Mouse (Mus musculus) adrenal gland, postnatal 4 days (tissue): ENCODE data around the gene Mon2. TPM values are rescaled to one million over a fixed set of nuclear protein-coding genes. Genes with fewer than 3 reads are reported as not detected.
"Not testable (repeated sequence)": the region's sequence is repeated elsewhere in the genome, so short reads cannot be mapped to it uniquely, and the experiment has no call there.

Source experiments
- DNase-seq, 2 experiments: peaks; one replicate each; pipeline ENCODE4 v3.0.0; 2021 to 2022; ENCODE audit warnings: low spot score in 2 of 2, mixed read lengths in 2 of 2
- total RNA-seq, 2 experiments: library from RNA; stranded (reverse); gene quantifications; 2 replicates each; pipeline ENCODE4 v1.2.3; 2021

Gene Mon2
- total RNA-seq, 2 experiments from 2014 or later = 77.2 to 86.0 TPM

DNA sequence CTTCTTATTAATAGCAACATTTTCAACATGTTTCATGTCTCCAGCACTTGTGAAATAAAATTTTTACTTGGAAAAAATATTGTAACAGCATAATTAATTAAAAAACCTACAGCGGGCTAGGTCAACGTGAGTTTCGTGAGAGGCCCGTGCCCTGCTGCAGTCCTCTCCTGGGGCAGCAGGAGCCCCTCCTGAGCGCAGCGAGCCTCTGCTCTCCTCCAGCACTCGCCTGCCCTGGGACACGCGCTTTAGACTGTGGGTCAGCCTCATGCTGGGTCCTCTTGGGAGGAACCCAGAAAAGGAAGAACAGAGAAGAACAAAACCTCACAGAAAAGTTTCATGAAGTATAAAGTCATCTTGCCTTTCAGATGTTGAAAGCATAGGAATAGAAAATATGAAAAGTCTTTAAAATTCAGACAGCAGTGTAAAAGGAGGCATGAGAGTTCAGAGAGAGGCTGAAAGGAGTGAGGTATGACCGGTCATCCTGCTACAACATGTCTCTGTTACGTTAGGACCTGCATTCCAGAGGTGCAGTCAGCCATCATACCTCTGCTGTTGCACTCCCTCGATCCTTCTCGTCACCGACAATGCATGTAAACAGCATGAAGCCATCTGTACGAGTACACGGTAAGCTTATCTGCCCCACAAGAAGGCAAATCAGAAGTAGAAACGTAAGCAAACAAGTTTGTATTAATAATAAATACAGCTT, 81.8 kb downstream of the Mon2 start:
- no peak for DNase-seq

DNA sequence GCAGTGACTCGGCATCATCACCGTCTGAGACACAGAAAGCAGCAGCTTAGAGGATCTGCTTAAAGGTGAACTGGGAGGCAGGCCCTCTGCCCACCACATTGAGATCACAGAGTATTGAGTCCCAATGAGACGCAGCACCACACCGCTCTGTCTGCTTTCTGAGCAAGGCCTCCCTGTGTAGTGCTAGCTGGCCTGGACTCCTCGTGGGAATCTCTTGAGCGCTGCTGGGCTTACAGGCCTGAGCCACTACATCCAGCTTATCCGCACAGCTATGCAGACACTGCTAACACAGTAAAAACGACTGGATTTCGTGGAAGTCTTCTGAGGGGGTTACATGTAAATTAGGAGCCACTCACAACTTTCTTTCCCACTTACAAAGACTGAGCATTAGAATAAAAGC, 84.7 kb downstream of the Mon2 start:
- no peak for DNase-seq

DNA sequence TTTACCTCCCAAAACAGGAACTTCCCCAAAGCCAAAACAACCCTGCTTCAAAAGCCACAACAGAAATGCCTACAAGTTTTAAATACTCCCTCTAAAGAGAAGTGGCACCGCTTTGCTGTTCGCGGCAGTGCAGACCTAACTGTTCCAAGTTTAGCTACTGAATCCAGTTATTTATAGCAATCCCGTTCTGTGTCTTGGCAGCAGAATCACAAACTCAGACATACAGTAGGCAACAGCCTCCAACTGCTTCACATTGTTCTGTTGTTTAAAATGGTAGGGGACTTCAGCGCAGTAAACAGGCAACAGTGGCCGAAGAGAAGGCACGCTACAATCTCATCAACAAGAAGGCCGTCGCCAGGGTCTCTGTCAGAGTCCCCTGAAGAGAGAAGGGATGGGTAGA, 85.3 kb downstream of the Mon2 start:
- no peak for DNase-seq

DNA sequence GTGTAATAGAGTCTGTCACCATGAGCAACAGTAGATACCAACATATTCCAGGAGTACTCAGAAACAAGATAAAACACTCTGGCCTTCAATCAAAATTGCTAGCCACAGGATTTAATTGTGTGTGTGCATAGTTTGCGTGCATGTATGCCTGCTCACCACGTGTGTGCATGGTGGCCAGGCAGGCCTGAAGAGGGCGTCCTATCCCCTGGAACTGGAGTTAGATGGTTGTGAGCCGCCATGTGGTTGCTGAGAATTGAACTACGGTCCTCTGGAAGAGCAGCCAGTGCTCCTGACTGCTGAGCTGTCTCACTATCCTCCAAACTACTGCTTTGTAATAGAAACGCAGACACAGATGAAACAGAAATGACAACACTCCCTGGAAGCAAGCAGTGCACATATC, 85.7 kb downstream of the Mon2 start:
- no peak for DNase-seq

DNA sequence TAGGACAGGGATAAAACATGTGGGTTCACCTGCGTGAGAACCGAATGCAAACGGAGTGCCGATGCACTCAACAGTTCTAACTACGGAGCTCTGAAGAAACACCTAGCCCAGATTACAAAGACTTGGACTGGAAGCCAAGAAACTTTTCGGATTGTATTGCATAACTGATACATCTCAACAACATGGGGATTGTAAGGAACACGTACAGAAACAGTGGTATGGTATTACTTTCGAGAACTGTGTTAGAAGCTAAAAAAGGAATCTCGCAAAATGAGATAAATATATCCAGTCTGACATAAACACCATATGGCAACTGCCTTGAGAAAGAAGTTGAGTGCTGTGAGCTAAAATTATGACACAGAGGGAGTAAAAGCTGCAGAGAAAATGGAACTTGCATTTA, 86.4 kb downstream of the Mon2 start:
- DNase-seq = no peak

DNA sequence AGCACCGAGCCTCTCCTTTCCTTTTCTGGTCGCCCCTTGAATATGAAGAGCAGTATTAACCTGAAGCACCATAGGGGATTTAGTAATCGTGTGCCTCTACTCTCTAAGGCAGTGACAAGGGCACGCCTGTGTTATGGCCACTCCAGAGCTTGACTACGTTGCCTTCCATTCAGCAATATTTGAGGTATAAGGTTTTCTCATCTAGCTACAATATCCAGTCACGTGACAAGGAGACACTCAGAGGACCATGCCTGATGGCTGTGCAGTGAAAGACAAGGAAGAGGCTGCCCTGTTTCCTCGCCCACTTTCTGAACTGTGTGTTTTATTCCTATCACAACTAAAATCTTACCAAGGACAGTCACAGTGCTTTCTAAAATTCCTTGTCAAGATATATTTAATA, 87.9 kb downstream of the Mon2 start:
- no peak for DNase-seq

DNA sequence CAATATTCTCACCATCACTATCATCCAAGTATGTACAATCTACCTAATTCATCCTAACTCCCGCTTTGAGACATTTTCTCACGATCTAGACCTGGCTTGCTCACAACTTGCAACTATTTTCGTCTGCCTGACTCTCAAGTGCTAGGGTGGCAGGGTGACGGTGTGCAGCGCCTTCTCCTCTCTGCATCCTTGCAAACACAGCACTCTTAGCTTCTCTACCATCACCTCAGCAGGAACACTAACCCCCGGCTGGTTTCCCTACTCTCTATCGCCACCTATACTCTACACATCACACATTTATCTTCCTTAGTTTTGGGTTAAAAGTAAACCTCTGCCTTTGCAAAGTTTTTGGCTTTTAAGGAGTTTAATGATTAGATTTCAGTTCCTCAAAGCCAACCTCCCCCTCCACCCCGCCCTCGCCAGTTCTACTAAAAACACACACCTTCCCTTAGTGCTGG, 88.6 kb downstream of the Mon2 start:
- DNase-seq = no peak

DNA sequence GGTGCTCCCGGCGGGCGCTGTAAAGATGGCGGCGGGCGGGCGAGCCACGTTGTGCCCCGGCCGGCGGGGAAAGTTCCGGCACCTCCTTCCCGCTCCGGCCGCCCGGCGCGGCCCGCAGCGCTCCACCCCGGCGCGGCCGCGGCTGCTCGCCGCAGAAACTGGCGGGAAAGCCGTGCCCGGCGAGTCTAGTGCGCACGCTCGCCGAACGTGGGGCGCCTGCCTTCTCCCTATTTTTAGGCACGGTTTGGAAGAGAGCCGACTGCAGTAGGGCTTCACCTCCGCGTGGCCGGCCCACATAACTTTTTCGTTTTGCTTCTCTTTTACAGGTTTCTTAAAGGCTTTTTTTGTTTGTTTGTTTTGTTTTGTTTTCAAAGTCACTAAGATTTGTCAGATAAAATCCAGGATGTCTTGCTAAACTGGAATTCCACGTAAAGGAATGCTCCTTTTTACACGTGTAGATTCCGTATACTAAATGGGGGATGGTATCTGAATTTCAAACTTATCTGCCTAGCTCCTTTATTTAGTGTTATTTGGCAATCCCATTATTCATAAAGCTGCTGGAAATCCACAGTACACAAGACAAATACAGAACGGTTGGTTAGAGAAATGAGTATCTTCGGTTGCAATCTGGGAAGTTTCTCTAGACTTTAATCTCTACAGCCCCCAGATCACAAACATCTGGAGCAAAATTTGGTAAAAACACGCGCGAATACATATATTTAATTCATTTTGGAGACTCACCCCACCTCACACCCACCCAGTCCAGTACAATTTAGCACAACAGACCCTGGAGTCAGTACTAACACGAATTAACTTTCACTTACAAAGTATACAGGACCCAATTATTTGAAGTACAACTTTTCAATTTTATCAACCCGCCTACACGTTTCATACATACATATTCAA, 89.7 kb downstream of the Mon2 start:
- DNase-seq = peak; percentile 45 to 54

DNA sequence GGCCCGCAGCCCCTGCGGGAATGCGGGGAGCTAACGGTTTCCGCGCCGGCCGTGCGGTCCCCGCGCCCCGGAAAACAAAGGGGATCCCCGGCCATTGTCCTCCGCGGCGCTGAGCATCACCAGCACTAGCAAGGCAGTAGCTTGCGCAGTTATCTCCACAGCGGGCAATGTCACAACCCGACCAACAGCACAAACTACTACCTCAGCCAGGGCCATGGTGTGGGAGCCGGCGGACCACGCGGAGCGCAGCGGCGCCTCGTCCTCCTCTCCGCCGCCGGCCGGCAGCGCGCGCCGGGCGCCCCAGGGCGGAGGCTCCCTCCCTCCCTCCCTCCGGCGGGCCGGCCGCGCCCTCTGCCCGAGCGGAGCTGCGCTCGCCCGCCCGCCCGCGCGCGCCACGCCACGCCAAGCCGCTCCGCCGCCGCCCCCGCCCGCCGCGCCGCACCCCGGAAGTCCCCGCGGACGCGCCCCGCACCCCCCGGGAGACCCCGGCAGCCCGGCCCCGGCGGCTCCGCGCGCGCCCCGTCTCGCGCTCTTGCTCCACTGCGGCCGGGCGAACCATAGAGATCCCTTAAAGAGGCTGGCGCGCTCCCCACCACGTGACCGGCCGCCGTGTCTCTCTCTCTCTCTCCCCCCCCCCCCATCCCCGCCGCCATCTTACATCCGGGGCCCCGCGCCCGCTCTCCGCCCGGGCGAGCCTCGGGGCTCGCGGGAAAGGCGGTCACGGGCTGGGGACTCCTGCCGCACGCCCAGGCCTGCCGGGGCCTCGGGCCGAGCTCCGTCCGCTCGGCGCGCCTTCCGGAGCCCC, 90.6 kb downstream of the Mon2 start:
- DNase-seq = peak; percentile 58 to 68

DNA sequence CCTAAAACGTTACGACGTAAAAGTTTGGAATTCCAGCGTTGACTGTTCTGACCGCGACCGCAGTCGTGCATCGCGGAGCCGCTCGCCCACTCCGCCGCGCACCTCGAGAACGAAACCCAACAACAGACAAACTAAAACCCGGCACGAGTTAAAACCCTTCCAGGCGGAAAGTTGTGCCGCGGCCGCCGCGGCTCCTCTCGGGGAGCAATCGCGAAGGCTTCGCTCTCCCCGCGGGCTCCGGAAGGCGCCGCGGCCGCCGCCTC, 91.1 kb downstream of the Mon2 start:
- no peak for DNase-seq

DNA sequence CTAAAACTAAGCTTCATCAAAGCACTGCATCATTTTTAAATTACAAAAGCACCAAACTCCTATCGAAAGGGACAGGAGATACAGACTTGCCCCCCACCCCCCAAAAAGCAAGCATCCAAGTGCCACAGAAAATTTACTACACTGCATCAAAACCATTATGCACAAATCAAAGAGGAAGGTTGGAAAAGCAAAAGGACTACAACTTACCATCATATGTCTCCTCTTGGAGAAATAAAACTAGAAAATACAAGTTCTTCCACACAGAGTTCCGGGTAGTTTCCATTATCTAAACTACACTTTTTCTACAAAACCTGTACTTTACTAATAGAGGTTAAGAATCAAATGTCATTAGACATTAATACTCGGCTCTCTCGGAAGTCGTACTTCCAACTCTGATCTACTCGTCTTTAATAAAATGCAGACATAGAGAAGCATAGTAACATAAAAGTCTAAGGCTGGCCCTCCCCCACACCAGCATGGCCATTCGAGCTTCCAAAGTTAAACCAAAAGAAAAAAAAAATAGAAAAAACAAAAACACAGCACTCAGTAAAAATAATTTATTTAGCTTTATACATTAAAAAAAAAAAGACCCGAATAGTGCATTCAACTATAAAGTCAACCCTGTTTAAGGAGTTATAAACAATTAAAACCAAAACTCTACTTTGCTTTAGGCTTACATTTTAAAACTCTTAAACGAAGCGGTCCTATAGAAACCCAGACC, 91.6 kb downstream of the Mon2 start:
- DNase-seq = no peak

DNA sequence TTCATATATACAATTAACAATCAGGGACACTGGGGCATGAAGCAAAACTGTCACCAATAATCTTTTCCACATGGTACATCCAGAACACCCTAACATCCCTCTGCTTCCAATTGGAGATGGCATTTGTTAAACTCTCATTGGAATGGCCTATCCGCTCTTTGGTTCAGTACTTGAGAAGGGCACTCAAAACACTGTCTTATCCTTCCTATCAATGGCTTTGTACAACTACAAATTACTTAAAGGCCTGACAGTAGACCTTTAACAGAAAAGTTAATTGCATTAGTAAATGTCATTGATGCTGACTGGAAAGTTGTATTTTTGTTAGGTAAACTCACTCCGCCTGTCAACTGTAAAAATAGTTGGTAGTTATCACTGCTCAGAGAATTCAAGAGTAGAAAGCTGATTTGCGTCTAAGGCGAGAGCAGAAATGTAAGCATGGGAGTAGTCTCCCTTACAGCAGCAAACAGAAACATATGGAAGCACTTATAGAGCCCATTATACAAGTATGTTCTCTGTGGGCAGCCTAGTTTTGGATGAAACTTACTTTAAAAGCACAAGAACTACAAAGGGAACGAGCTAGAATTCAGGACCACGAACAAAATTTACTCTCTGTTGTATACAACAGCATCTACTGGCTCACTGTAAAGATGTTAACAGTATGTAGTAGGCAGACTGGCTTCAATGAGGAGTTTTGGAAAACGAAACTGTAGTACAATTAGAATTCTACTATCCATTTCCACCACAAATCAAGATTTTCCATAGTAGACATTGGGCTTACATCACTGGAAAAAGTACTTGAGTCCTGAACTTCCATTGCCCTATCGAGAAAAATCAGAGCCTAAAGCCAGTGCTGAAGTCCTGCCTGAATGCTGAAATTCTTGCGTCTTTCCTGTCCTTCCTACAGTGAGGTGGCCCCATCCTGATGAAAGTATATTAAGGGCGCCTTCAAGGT, 92.5 kb downstream of the Mon2 start:
- DNase-seq = no peak

DNA sequence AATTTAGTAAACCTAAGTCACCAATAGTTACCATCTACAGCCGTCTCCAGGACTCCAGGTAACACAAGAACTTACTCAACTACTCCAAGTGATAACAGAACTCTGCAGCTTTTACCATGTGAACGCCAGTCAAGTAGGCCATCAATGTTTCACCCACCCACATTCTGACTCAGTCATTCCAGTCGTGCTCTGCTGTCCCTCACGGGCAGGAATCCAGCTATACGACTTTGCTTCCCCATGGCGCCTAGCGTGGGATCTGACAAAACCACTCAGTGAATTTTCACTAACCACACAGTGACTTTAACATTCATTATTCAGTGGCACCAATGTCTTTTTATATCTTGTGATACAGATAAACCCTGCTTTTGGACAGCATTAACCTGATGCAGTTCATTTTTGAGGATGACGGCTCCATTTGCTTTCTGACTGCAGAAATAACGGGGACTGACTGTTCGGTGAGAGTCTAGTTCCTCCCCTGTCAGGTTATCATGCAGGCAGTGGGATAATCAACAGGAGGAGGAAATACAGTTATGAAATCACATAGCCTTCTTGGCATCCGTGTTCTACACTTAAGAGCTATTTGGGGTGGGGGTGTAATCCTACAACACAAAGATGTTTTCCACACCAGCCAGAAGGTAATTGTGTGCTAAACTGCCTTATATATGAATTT, 93.3 kb downstream of the Mon2 start:
- no peak for DNase-seq

DNA sequence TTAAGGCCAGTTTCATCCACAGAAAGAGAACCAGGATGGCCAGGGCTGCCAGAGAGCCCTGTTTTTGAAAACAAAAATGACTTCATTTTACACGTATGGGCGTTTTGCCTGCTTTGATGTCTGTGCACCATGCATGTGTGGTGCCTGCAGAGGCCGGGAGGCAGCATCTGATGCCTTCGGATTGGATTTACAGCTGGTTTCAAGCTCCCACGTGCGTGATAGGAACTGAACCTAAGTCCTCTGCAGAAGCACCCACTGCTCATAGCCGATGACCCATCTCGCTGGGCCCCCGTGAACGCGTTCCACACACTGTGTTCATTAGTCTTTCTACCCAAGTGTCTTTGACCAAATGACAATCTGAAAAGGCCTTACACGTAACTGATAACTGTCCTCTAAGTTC, 96.2 kb downstream of the Mon2 start:
- DNase-seq = no peak

DNA sequence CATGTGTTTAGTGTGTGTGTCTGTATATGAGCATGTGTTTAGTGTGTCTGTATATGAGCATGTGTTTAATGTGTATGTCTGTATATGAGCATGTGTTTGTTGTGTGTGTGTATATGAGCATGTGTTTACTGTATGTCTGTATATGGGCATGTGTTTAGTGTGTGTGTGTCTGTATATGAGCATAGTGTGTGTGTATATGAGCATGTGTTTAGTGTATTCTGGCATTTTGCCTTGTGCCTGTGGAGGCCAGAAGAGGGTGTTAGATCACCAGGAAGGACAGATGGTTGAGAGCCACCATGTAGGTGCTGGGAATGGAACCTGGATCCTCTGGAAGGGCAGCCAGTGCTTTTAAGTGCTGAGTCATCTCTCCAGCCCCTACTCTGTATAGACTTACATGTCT, 96.9 kb downstream of the Mon2 start:
- DNase-seq = no peak

DNA sequence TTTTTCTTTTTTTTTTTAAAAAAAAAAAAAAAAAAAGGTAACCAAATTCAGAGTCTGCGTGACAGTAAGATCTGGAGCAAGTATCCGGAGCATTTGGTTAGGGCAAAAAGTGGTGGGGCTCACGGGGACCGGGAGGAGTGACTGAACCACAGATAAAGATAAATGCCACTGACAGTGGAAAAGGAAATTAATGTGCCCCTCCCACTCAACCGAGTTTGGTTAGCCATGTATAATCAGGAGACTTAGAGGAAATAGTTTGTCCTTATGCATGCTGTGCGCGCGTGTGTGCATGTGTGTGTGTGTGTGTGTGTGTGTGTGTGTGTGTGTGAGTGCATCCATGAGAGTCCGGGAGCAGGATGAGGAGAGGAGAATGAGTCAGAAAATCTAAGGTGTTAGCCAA, 100.3 kb downstream of the Mon2 start:
- no peak for DNase-seq

DNA sequence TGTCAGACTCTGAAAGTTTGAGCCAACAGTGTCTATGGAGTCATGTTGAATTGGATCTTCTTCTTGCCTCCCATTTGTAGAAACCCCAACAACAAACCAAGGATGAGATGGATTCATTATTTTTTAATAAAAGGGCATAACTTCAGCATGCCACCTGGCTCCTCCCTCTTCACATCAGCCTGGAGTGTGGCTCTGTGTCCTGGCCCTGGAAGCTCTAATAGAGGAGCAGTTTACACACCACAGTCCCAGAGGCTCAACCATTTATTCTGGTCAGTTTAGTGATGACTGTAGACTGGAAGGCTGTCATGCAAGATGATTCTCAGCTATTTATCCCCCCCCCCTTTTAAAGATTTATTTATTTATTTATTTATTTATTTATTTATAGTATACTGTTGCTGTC, 103.1 kb downstream of the Mon2 start:
- DNase-seq = no peak

DNA sequence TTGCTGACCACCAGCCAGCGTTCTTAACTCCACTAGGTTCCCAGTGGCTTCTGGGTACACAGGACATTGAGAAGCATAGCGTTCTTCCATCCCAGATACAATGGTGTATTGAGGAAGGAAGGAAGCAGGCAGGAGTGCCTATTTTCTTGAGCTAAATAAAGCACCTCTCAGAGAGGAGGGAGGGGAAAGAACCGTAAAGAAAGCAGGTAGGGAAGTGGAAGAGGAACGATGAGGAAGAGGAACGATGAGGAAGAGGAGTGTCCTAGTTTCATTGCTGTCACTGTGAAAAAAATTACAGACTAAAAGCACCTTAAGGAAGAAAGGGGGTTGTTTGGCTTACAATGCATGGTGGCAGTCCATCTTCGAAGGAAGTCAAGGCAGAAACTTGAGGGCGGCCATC, 106.1 kb downstream of the Mon2 start:
- no peak for DNase-seq

DNA sequence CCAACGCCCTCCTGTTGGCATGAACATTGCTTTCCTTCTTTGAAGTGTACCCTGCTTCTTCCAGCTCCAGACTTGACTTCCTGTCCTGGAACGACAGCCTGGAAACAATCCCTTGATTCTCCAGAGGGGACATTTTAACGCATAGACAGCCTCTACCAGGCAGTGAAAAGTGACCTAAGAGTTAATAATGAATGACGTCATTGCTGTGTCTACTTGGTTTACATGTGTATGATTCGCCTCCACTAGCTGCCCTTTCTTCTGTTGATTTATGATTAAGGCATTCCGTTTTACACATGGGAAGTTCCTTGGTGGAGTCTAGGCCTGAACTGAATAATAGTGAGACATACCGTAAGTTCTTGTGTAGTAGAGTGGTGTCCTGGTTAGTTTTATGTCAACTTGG, 109.9 kb downstream of the Mon2 start:
- no peak for DNase-seq

DNA sequence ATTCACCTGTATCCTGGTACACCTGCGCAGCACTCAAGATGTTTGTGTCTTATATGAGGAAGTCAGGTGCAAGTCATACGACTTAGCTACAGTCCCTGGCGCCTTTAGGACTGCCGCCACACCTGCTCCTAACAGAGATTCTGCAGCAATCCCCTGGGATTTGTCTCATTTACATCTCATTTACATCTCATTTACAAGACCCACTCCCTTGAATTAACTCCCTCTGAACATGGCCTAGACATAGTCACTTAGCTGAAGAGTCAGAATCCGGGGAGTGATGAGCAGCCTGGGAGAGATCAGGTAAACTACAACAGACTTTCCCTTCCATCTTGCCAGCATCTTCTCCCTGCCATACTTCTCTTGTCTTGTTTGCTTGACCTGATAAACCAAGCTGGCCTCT, 110.7 kb downstream of the Mon2 start:
- DNase-seq = not testable (repeated sequence)
